Mouse (Mus musculus): ENCODE results near the gene Tead3.

DNA sequence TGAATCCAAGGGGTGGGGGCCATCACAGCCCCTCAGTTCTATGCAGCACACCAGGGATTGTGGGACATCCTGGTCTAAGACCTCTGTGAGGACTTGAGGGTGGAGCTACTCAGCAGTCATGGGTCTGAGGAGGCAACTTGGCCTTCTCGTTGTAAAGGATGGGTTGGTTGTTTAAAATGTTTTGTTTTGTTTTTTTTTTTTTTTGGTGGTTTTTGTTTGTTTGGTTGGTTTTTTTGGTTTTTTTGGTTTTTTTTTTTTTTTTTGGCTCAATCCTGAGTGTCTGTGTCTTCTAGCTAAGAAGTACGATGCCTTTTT, 20.4 kb downstream of the Tead3 start:
- TF ChIP-seq POLR2A (IDR thresholded peaks at IDR 0.05; ENCODE audit: insufficient read depth, low read depth, low read length) (no peak), EP300 (IDR thresholded peaks at IDR 0.05; ENCODE audit: insufficient read depth, low read depth, low read length) (no peak), CTCF (IDR thresholded peaks at IDR 0.05) (no peak)
